Mouse (Mus musculus): ENCODE results near the gene Gm9040. TPM values are rescaled to one million over a fixed set of nuclear protein-coding genes. Genes with fewer than 3 reads are reported as not detected.
"Not testable (repeated sequence)": the region's sequence is repeated elsewhere in the genome, so short reads cannot be mapped to it uniquely, and the experiment has no call there.

Gene Gm9040
- total RNA-seq (2014; fragmentation: Nextera tagmentation), result not detected in 2 replicates
- total RNA-seq (2017), result 0.05 and 0.12 TPM in 2 replicates
- not detected in 2 replicates for polyA plus RNA-seq (2012)

- H3K27me3 ChIP-seq (ENCODE audit: insufficient read depth, low read length); H3K4me1 ChIP-seq (ENCODE audit: insufficient read depth, low read depth, low read length); H3K4me3 ChIP-seq (ENCODE audit: low read depth, low read length); DNase-seq (ENCODE audit: low spot score); H3K36me3 ChIP-seq (replicated peaks); ATAC-seq (ENCODE audit: extremely low read depth, insufficient number of reproducible peaks, low FRiP score, poor library complexity, severe bottlenecking); H3K9me3 ChIP-seq (replicated peaks): not testable (repeated sequence)
Observed at GRCm38 (mm10) chr10:118326869-118327268, at the start of gene Gm9040. Gene Gm9040 (minus strand): TSS chr10:118326969.

DNA sequence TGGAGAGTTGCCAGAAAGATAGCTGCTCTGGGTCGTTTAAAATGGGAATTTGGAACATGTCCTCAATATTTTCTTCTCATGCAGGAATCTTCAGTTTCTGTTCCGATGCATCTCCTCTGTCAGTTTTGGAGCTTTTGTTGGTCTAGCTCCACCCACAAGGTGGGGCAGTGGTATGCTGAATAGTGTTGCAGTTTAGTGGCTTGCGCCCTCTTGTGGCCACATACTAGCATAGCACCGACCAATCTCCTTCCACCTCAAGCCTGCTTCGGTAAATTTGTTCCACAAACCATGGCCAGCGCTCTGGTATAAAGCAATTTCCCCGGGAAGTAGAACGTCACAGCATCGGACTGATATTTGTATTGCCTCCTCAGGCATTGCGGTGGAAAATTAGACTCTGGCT is 43.7 kb upstream of the Gm9040 start:
- Histone ChIP-seq H3K4me3 (ENCODE audit: low read depth, low read length) (no peak overlapping the region), H3K9me3 (replicated peaks) (peaks cover 22% of the 10 kb centered on the region), H3K36me3 (replicated peaks) (no peaks in the 10 kb centered on the region), H3K4me1 (ENCODE audit: insufficient read depth, low read depth, low read length) (no peaks in the 10 kb centered on the region), H3K27me3 (ENCODE audit: insufficient read depth, low read length) (no peaks in the 10 kb centered on the region)
- ATAC-seq (ENCODE audit: extremely low read depth, insufficient number of reproducible peaks, low FRiP score, poor library complexity, severe bottlenecking), result peak; percentile 54; the same call in 1 of the 2 replicates
- peak; percentile 3 for DNase-seq (ENCODE audit: low spot score)
- TF ChIP-seq CTCF (IDR thresholded peaks at IDR 0.05; ENCODE audit: low read depth, low read length) (peak; percentile 74), POLR2AphosphoS5 (IDR thresholded peaks at IDR 0.05; ENCODE audit: insufficient replicate concordance, low read depth, low read length) (no peak)

GRCm38 (mm10) chr10:118369518-118369917 is 42.7 kb upstream of the Gm9040 start:
- DNase-seq (ENCODE audit: low spot score) (no peak), ATAC-seq (ENCODE audit: extremely low read depth, insufficient number of reproducible peaks, low FRiP score, poor library complexity, severe bottlenecking) (no peak)
- no peaks in the 10 kb centered on the region for H3K4me1 ChIP-seq (ENCODE audit: insufficient read depth, low read depth, low read length)
- TF ChIP-seq POLR2AphosphoS5 (IDR thresholded peaks at IDR 0.05; ENCODE audit: insufficient replicate concordance, low read depth, low read length) (no peak), GATA1 (IDR thresholded peaks at IDR 0.05; ENCODE audit: borderline replicate concordance, low read length) (no peak), TAL1 (conservative IDR thresholded peaks at IDR 0.05; ENCODE audit: low read depth, low read length) (no peak), GATA2 (IDR thresholded peaks at IDR 0.05; ENCODE audit: borderline replicate concordance, low read depth, low read length) (no peak), CTCF (IDR thresholded peaks at IDR 0.05; ENCODE audit: low read depth, low read length) (no peak)
- no peaks in the 10 kb centered on the region for H3K27me3 ChIP-seq (ENCODE audit: insufficient read depth, low read length)
- H3K36me3 ChIP-seq (replicated peaks), result no peaks in the 10 kb centered on the region
- peaks cover 24% of the 10 kb centered on the region; the same call in 1 of the 2 replicates for H3K9me3 ChIP-seq (replicated peaks)
- no peak overlapping the region for H3K4me3 ChIP-seq (ENCODE audit: low read depth, low read length)

- not testable (repeated sequence) for H3K36me3 ChIP-seq (replicated peaks); DNase-seq (ENCODE audit: low spot score); ATAC-seq (ENCODE audit: extremely low read depth, insufficient number of reproducible peaks, low FRiP score, poor library complexity, severe bottlenecking); H3K27me3 ChIP-seq (ENCODE audit: insufficient read depth, low read length); H3K4me3 ChIP-seq (ENCODE audit: low read depth, low read length); H3K4me1 ChIP-seq (ENCODE audit: insufficient read depth, low read depth, low read length)
- H3K9me3 ChIP-seq (replicated peaks), result peaks cover 10% of the 10 kb centered on the region
Observed at GRCm38 (mm10) chr10:118354005-118354404, 27.2 kb upstream of the Gm9040 start, which contains the start of gene Gm9049. Gene Gm9049 (minus strand): TSS chr10:118354105.

DNA sequence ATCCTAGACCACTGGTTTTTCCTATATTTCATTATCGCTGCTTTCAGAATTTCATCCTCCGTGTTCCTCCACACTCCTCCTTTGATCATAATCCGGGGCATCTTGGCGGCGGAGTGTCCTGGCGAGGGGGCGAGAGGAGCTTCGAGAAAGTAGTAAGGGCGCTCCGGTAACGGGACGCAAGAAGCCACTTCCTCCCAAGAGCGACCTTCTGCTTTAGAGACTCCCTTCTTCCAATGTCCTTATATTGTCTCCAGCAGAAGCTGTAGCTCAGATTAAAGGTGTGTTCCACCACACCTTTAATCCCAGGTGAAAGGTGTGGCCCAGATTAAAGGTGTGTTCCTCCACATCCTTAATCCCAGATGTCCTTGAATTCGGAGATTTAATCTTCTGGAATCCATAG is 21.8 kb upstream of the Gm9040 start, which contains the start of gene Gm9048:
Gm9048 (minus strand) TSS at position 101 of the 400 bp plus-strand sequence.
- H3K36me3 ChIP-seq (replicated peaks); H3K4me3 ChIP-seq (ENCODE audit: low read depth, low read length); ATAC-seq (ENCODE audit: extremely low read depth, insufficient number of reproducible peaks, low FRiP score, poor library complexity, severe bottlenecking); DNase-seq (ENCODE audit: low spot score); H3K9me3 ChIP-seq (replicated peaks); H3K4me1 ChIP-seq (ENCODE audit: insufficient read depth, low read depth, low read length); H3K27me3 ChIP-seq (ENCODE audit: insufficient read depth, low read length): not testable (repeated sequence)

GRCm38 (mm10) chr10:118343155-118343554 is 16.4 kb upstream of the Gm9040 start, which contains the start of gene Gm9046:
Gene Gm9046 (minus strand): TSS chr10:118343255.
- not testable (repeated sequence) for H3K36me3 ChIP-seq (replicated peaks); ATAC-seq (ENCODE audit: extremely low read depth, insufficient number of reproducible peaks, low FRiP score, poor library complexity, severe bottlenecking); H3K9me3 ChIP-seq (replicated peaks); DNase-seq (ENCODE audit: low spot score); H3K4me3 ChIP-seq (ENCODE audit: low read depth, low read length); H3K27me3 ChIP-seq (ENCODE audit: insufficient read depth, low read length); H3K4me1 ChIP-seq (ENCODE audit: insufficient read depth, low read depth, low read length)

DNA sequence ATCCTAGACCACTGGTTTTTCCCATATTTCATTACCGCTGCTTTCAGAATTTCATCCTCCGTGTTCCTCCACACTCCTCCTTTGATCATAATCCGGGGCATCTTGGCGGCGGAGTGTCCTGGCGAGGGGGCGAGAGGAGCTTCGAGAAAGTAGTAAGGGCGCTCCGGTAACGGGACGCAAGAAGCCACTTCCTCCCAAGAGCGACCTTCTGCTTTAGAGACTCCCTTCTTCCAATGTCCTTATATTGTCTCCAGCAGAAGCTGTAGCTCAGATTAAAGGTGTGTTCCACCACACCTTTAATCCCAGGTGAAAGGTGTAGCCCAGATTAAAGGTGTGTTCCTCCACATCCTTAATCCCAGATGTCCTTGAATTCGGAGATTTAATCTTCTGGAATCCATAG is 11.0 kb upstream of the Gm9040 start, which contains the start of gene Gm9045:
Gm9045 (minus strand) TSS at position 101 of the 400 bp plus-strand sequence.
- not testable (repeated sequence) for H3K27me3 ChIP-seq (ENCODE audit: insufficient read depth, low read length); DNase-seq (ENCODE audit: low spot score); H3K4me1 ChIP-seq (ENCODE audit: insufficient read depth, low read depth, low read length); H3K9me3 ChIP-seq (replicated peaks); ATAC-seq (ENCODE audit: extremely low read depth, insufficient number of reproducible peaks, low FRiP score, poor library complexity, severe bottlenecking); H3K36me3 ChIP-seq (replicated peaks); H3K4me3 ChIP-seq (ENCODE audit: low read depth, low read length)

DNA sequence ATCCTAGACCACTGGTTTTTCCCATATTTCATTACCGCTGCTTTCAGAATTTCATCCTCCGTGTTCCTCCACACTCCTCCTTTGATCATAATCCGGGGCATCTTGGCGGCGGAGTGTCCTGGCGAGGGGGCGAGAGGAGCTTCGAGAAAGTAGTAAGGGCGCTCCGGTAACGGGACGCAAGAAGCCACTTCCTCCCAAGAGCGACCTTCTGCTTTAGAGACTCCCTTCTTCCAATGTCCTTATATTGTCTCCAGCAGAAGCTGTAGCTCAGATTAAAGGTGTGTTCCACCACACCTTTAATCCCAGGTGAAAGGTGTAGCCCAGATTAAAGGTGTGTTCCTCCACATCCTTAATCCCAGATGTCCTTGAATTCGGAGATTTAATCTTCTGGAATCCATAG is 5.5 kb upstream of the Gm9040 start, which contains the start of gene Gm9044:
Gm9044 (minus strand) TSS at position 101 of the 400 bp plus-strand sequence.
- H3K4me1 ChIP-seq (ENCODE audit: insufficient read depth, low read depth, low read length); ATAC-seq (ENCODE audit: extremely low read depth, insufficient number of reproducible peaks, low FRiP score, poor library complexity, severe bottlenecking); H3K4me3 ChIP-seq (ENCODE audit: low read depth, low read length); H3K9me3 ChIP-seq (replicated peaks); H3K27me3 ChIP-seq (ENCODE audit: insufficient read depth, low read length); DNase-seq (ENCODE audit: low spot score); H3K36me3 ChIP-seq (replicated peaks): not testable (repeated sequence)
